Mouse (Mus musculus) embryonic facial prominence, embryonic 12.5 days (tissue): Measurements from ENCODE around the gene Gm20379. TPM values are rescaled to one million over a fixed set of nuclear protein-coding genes. Genes with fewer than 3 reads are reported as not detected.

ENCODE experiments used
- ATAC-seq: fragments of 200-750 bp; cut with Nextera tagmentation; 2 replicates; pipeline ENCODE4 v1.8.0; 2017; ENCODE audit not compliant: insufficient number of reproducible peaks, insufficient read depth, low FRiP score, low TSS enrichment
- H3K27ac ChIP-seq: fragments of 300-500 bp; sonication (generic); 2 replicates; pipeline ENCODE4 v1.5.1; 2016; ENCODE audit warnings: mild to moderate bottlenecking
- H3K27me3 ChIP-seq: fragments of 300-500 bp; sonication (generic); 2 replicates; pipeline ENCODE4 v1.6.1; 2016; ENCODE audit warnings: mild to moderate bottlenecking, moderate library complexity
- H3K36me3 ChIP-seq: fragments of 300-500 bp; sonication (generic); 2 replicates; pipeline ENCODE4 v1.6.1; 2016; ENCODE audit warnings: mild to moderate bottlenecking
- H3K4me1 ChIP-seq: fragments of 300-500 bp; sonication (generic); 2 replicates; pipeline ENCODE4 v1.6.1; 2016
- H3K4me2 ChIP-seq: fragments of 300-500 bp; sonication (generic); replicated peaks from 2 replicates; pipeline ENCODE4 v1.6.1; 2016; ENCODE audit warnings: mild to moderate bottlenecking, moderate library complexity
- H3K4me3 ChIP-seq: fragments of 300-500 bp; sonication (generic); 2 replicates; pipeline ENCODE4 v1.5.1; 2016; ENCODE audit warnings: mild to moderate bottlenecking
- H3K9ac ChIP-seq: fragments of 300-500 bp; sonication (generic); 2 replicates; pipeline ENCODE4 v1.6.1; 2016; ENCODE audit warnings: mild to moderate bottlenecking, moderate library complexity
- H3K9me3 ChIP-seq: fragments of 300-500 bp; sonication (generic); 2 replicates; pipeline ENCODE4 v1.6.1; 2016; ENCODE audit warnings: mild to moderate bottlenecking, moderate library complexity
- WGBS: fragments of 180-500 bp; shearing (Covaris S2); methylation state at CpG from one replicate; pipeline ENCODE4 v1.1.7; 2016; 5-methylcytosine and 5-hydroxymethylcytosine counted together
- polyA plus RNA-seq: library from polyadenylated mRNA; unstranded; fragments of >200 nt; fragmentation: Nextera tagmentation; extraction: Ambion mirVana; gene quantifications from 2 replicates; pipeline ENCODE4 v1.2.1, GENCODE M21; 2016

Gm20379 gene
- 1.2 and 2.6 TPM in 2 replicates for polyA plus RNA-seq

DNA sequence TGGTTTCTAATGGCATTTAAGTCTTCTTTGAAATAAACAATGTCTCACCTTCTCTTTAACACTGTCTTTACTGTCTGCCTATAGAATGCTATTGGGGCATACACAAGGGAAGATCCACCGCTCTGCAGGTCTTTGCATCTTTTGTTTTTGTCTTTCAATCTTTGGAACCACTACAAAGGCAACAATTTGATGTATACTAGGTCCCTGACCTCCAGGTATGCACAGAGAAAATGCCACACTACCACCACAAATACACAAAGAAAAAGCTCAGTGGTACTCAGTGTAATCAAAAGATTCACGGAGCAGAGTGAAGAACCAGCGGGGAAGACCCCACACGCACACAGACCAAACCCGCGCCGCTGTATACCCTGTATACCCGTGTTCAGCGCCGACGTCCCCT is at the start of gene Gm20379:
Gm20379 (plus strand) TSS at position 301 of the 400 bp plus-strand sequence.
- 98% methylated on average over 11 of the region's 11 CpGs for WGBS
- Histone ChIP-seq H3K4me3 (no peak within 1 kb of the TSS), H3K27ac (no peak within 1 kb of the TSS), H3K9ac (no peak within 1 kb of the TSS), H3K27me3 (no peaks in the 10 kb centered on the region), H3K4me2 (no peak within 1 kb of the TSS), H3K9me3 (no peaks in the 10 kb centered on the region), H3K36me3 (peaks cover 17% of the 10 kb centered on the region), H3K4me1 (0 out of 2 replicates have a peak, but pooled peaks cover 8% of the 10 kb centered on the region)
- no peak for ATAC-seq

DNA sequence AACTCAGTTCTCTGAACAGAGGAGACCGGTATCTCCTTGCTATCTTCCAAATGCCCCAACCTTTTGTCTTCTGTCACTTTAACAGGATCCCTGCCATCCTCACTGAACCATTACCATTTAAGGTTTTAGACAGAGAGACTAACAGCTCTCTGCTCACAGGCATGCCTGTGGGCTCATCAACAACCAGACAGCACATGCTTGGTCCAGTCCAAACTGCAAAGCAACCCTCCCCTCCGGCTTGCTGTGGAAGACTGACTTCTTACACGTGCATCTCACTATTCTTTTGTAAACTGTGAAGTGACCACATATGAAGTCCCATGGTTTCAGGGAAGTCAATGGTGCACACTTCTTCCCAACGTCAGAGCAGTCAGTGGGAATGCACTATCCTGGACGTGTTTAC is 44.5 kb upstream of the Gm20379 start:
- Histone ChIP-seq H3K4me3 (no peak overlapping the region), H3K4me2 (no peak overlapping the region), H3K9me3 (no peaks in the 10 kb centered on the region), H3K27ac (no peak overlapping the region), H3K36me3 (peaks cover 22% of the 10 kb centered on the region; the same call in 1 of the 2 replicates), H3K4me1 (no peaks in the 10 kb centered on the region), H3K9ac (no peak overlapping the region), H3K27me3 (no peaks in the 10 kb centered on the region)
- no peak for ATAC-seq
- WGBS = 79% methylated on average over 5 of the region's 5 CpGs

DNA sequence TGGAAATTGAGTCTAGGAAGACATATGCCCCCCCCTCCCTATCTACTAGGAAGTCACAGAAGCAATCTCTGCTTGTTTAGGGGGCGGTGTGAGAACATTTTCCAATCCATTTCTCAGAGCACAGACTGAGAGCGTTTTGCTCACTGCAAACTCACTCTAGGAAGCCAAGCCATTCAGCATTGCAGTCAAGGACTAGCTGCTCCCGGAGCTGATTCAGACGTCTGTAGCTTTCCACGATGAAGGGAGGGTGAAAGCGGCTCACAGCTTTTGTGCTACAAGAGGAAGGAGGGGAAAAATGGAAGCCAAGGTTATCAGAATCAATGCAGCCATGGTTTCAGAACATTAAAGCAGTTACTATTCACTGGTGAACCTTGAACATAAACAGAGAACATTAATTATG is 42.2 kb upstream of the Gm20379 start:
- no peak overlapping the region for H3K27ac ChIP-seq
- no peaks in the 10 kb centered on the region for H3K4me1 ChIP-seq
- no peak overlapping the region for H3K4me2 ChIP-seq
- no peaks in the 10 kb centered on the region for H3K9me3 ChIP-seq
- no peaks in the 10 kb centered on the region for H3K27me3 ChIP-seq
- H3K4me3 ChIP-seq = no peak overlapping the region
- no peak for ATAC-seq
- WGBS = 91% methylated on average over 6 of the region's 6 CpGs
- no peak overlapping the region for H3K9ac ChIP-seq
- H3K36me3 ChIP-seq = 0 out of 2 replicates have a peak, but pooled peaks cover 17% of the 10 kb centered on the region

DNA sequence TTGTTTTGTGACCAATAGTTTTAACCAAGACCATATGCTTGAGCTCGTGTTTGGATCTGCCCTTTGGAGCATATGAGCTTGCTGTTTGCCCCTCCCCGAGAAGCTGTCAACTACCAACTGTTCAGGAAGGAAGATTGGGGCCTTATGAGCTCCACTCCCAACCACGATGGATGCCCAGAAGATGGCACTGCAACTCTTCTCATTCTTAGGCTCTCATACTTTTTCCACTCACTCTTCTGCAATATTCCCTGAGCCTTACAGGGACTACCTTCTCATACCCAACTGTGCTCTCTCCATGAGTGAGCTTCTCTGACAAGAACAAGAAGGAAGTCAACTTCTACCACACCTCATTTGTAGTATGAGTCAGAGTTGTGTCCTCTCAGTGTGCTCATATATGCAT is 38.7 kb upstream of the Gm20379 start:
- H3K9ac ChIP-seq = no peak overlapping the region
- H3K4me3 ChIP-seq = no peak overlapping the region
- 85% methylated on average over 3 of the region's 3 CpGs for WGBS
- no peaks in the 10 kb centered on the region for H3K27me3 ChIP-seq
- 0 out of 2 replicates have a peak, but pooled peaks cover 12% of the 10 kb centered on the region for H3K36me3 ChIP-seq
- H3K27ac ChIP-seq = no peak overlapping the region
- no peak for ATAC-seq
- H3K4me1 ChIP-seq = no peaks in the 10 kb centered on the region
- no peak overlapping the region for H3K4me2 ChIP-seq
- H3K9me3 ChIP-seq = no peaks in the 10 kb centered on the region

DNA sequence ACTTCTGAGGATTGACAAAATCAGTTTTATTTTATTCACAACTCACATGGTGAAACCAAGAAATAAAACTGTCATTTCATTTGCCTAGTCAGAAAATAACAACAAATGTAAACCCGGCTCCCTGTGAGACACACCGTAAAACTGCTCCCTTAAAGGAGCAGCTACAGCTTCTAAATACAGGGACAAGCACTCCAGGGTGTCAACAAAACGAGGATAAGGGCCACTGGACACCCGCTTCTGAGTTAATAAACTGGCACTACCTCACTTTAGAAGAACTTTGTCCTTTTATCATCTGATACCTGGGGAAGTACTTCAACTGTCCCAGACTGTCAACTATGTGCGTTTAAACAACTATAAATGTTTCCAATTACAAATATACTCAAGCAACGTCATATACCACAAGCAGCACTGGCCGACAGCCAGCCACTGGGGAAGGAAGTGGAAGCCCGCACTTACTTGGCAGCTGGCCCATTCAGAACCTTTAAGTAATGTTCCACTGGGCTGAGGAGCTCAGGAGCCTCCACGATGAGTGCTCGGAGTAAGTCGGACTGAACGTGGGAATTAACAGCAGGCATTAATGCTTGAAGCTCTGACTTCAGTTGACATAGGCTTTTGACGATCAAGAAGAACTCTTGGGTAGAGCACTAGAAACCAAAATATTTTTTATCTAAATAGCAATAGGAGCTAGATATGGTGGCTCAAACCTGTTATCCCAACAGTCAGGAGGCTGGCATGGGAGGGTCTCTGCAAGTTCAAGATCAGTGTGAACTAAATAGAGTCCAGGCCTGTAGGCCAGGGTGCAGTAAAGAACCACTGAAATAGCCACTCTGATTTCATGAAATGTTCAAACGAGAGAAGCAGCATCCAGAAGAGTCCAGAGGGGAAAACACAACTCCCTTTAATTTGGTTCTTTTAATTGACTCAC is 31.2 kb upstream of the Gm20379 start:
- ATAC-seq = no peak
- H3K27ac ChIP-seq = no peak overlapping the region

DNA sequence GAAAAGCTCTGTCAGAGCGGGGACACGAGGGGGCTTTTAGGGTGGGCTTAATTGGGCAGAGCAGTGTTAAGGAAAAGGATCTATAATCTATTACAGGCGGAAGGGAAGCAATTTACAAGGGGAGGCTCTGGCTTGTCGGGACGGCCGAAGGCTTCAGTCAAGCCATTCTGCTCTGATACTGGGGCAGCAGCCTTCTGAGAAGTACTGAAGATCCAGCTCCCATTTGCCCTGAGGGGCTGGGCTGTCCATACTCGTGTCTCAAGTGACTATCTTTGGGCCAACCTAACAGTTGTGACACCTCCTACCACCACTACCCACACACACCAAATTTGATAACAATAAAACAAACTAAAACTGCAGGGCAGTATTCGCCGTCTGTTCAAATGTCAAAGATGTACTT is 30.5 kb upstream of the Gm20379 start:
- 80% methylated on average over 9 of the region's 9 CpGs for WGBS
- Histone ChIP-seq H3K4me3 (no peak overlapping the region), H3K9ac (no peak overlapping the region), H3K9me3 (no peaks in the 10 kb centered on the region), H3K36me3 (no peaks in the 10 kb centered on the region), H3K27me3 (no peaks in the 10 kb centered on the region), H3K4me1 (no peaks in the 10 kb centered on the region), H3K4me2 (no peak overlapping the region), H3K27ac (no peak overlapping the region)
- ATAC-seq = no peak

More for the DNA sequence above, 31.2 kb upstream of the Gm20379 start:
- 71% methylated on average over 14 of the region's 14 CpGs for WGBS
- H3K4me1 ChIP-seq = no peaks in the 10 kb centered on the region
- no peaks in the 10 kb centered on the region for H3K9me3 ChIP-seq
- no peak overlapping the region for H3K4me2 ChIP-seq
- H3K36me3 ChIP-seq = no peaks in the 10 kb centered on the region
- no peak overlapping the region for H3K4me3 ChIP-seq
- no peak overlapping the region for H3K9ac ChIP-seq
- H3K27me3 ChIP-seq = no peaks in the 10 kb centered on the region

DNA sequence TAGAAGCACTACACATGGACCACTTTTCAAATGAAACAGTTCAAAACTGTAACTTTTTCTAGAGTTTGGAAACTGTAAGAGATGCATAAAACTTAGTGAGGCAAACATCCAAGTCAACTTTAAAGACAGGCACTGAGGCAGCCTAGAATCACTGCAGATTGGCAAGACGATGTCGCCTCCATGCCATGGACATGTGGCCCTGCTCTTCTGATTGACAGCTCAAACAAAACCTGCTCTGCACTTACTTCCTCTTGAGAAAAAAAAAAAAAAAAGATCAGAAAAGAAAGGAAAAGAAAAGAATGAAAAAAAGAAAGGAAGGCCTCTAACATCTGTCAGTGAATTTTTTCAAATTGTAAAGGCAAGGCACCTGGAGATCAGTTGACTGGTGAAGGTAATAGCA is 28.8 kb upstream of the Gm20379 start:
- H3K9ac ChIP-seq = no peak overlapping the region
- H3K9me3 ChIP-seq = no peaks in the 10 kb centered on the region
- H3K36me3 ChIP-seq = no peaks in the 10 kb centered on the region
- 86% methylated on average over 2 of the region's 2 CpGs for WGBS
- no peak overlapping the region for H3K4me2 ChIP-seq
- no peak overlapping the region for H3K4me3 ChIP-seq
- no peak for ATAC-seq
- H3K27me3 ChIP-seq = no peaks in the 10 kb centered on the region
- H3K4me1 ChIP-seq = no peaks in the 10 kb centered on the region
- no peak overlapping the region for H3K27ac ChIP-seq

DNA sequence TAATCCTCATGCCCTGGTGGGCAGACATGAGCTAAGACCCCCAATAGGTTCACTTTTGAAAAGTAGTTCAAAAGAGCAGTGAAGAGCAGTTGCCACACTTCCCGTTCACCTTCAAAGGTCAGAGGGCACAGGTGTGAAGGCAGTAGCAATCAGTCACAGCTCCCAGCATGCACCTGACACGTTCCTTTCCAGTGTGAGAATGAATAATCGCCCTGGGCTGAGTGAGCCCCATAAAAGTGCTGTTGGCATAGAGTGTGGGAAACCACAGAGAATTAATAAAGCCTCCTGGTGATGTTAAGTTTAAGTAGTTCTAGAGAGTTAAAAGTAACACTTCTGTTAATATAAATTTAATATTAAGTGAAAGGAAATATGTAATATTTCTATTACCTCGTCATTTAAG is 14.2 kb upstream of the Gm20379 start:
- H3K4me3 ChIP-seq = no peak overlapping the region
- H3K4me1 ChIP-seq = no peaks in the 10 kb centered on the region
- H3K9me3 ChIP-seq = no peaks in the 10 kb centered on the region
- no peaks in the 10 kb centered on the region for H3K27me3 ChIP-seq
- no peak for ATAC-seq
- WGBS = 78% methylated on average over 4 of the region's 4 CpGs
- no peak overlapping the region for H3K4me2 ChIP-seq
- peaks cover 16% of the 10 kb centered on the region for H3K36me3 ChIP-seq
- no peak overlapping the region for H3K9ac ChIP-seq
- no peak overlapping the region for H3K27ac ChIP-seq

DNA sequence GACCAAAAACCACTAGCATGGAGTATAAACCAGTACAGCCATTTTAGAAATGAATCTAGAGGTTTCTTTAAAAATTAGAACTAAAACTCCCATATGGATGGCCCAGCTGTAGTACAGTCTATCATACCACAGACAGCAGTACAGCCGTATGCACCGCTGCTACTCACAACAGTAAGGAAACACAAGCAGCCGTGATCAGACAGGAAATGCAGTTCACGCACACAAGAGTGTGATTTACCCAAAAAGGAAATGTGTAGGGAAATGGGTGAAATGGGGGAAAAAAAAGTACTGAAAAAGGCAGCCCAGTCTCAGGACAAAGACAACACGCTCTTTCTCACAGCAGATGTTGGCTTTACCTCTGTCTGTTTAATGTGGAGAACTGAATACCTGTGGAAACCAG is 11.9 kb upstream of the Gm20379 start:
- Histone ChIP-seq H3K27me3 (no peaks in the 10 kb centered on the region), H3K4me2 (no peak overlapping the region), H3K9ac (no peak overlapping the region), H3K27ac (no peak overlapping the region), H3K4me1 (no peaks in the 10 kb centered on the region), H3K4me3 (no peak overlapping the region), H3K9me3 (no peaks in the 10 kb centered on the region), H3K36me3 (peaks cover 24% of the 10 kb centered on the region)
- 81% methylated on average over 5 of the region's 5 CpGs for WGBS
- ATAC-seq = no peak

DNA sequence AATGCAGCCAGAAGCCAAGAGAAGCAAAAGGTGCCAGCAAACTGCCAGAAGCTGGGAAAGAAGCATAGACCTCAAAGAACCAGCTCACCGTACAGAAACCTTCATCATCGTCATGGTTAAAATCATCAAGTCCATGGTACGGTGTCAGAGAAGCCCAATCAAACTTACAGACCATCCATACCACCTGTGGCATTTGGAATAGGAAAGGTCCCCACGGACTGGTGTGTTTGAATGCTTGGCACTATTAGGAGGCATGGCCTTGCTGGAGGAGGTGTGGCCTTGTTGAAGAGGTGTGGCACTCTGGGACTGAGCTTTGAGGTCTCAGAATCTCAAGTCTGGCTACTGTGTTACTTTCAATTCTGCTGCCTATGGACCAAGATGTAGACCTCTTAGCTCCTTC is 9.3 kb upstream of the Gm20379 start:
- WGBS = 93% methylated on average over 4 of the region's 4 CpGs
- Histone ChIP-seq H3K27ac (no peak overlapping the region), H3K4me1 (0 out of 2 replicates have a peak, but pooled peaks cover under 1% of the 10 kb centered on the region), H3K27me3 (no peaks in the 10 kb centered on the region), H3K9me3 (no peaks in the 10 kb centered on the region), H3K4me3 (no peak overlapping the region), H3K4me2 (no peak overlapping the region), H3K36me3 (0 out of 2 replicates have a peak, but pooled peaks cover 9% of the 10 kb centered on the region), H3K9ac (no peak overlapping the region)
- no peak for ATAC-seq

DNA sequence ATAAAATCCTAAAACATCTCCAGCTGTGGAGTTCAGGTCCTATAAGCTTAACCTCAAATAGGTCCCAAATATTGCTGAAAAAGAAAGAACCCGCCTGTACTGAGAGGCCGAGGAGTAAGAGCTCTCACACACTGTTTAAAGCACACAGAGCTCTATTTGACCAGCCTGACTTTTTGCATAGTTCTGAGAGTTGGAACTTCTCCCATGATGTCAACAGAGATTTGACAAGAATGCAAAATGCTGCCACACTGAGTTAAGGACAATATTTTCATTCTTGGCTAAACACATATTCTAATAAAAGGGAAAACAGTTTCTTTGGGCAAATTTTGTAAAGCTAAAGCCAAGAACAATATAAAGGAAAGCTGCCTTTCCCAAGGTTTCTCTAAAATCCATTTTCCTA is 8.8 kb upstream of the Gm20379 start:
- Histone ChIP-seq H3K4me3 (no peak overlapping the region), H3K4me1 (0 out of 2 replicates have a peak, but pooled peaks cover 4% of the 10 kb centered on the region), H3K27me3 (no peaks in the 10 kb centered on the region), H3K9ac (no peak overlapping the region), H3K4me2 (no peak overlapping the region), H3K36me3 (0 out of 2 replicates have a peak, but pooled peaks cover 8% of the 10 kb centered on the region), H3K9me3 (no peaks in the 10 kb centered on the region), H3K27ac (no peak overlapping the region)
- ATAC-seq = no peak
- WGBS = 92% methylated on average over 2 of the region's 2 CpGs

DNA sequence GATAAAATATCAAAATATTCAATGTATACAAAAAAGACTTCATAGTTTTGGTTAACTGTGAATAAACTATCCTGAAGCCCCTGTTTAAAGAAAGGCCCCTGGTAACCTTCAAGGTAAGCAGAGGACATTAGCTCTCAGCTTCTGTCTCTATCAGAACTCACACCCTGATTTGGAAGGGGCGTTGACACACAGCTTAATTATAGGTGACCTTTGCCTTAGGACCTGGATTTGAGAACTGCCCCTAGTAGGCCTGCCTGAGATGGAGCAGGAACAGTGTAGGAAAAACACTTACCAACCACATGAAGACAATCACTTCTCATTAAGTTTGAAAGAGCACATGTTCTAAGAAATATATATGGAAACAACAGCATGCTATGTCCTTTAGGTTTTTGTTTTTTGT is 6.3 kb upstream of the Gm20379 start:
- WGBS = 69% methylated on average over 1 of the region's 1 CpGs
- 0 out of 2 replicates have a peak, but pooled peaks cover 8% of the 10 kb centered on the region for H3K4me1 ChIP-seq
- no peak overlapping the region for H3K9ac ChIP-seq
- H3K27me3 ChIP-seq = no peaks in the 10 kb centered on the region
- H3K4me2 ChIP-seq = no peak overlapping the region
- no peak overlapping the region for H3K27ac ChIP-seq
- ATAC-seq = no peak
- H3K4me3 ChIP-seq = no peak overlapping the region
- 0 out of 2 replicates have a peak, but pooled peaks cover 8% of the 10 kb centered on the region for H3K36me3 ChIP-seq
- no peaks in the 10 kb centered on the region for H3K9me3 ChIP-seq
